Mouse (Mus musculus) left cerebral cortex, postnatal 10 days (tissue): ENCODE data around the gene Mfsd4b5. TPM values are rescaled to one million over a fixed set of nuclear protein-coding genes. Genes with fewer than 3 reads are reported as not detected.

Experiments used
- total RNA-seq, 2 experiments: library from RNA; stranded (reverse); gene quantifications; 2 replicates each; pipeline ENCODE4 v1.2.3; 2021

Gene Mfsd4b5
- total RNA-seq, 2 experiments from 2014 or later: 0.17 to 0.53 TPM

Other genes starting within 250 kb of the Mfsd4b5 start
- 1 to 10 TPM; 7.6 to 8.7 TPM for gene Mfsd4b4, start 87.4 kb downstream of the Mfsd4b5 start, total RNA-seq
- under 1 TPM; 0.19 to 0.20 TPM for gene Mfsd4b2, start 59.7 kb downstream of the Mfsd4b5 start, total RNA-seq
- gene Mfsd4b3, start 26.5 kb downstream of the Mfsd4b5 start, total RNA-seq: under 1 TPM in 1 of 2 experiments, not detected in 1; 0.30 TPM
- under 1 TPM in 1 of 2 experiments, not detected in 1; 0.28 TPM for gene Mfsd4b1, start 38.6 kb upstream of the Mfsd4b5 start, total RNA-seq
- gene Slc16a10, start 155.6 kb upstream of the Mfsd4b5 start, total RNA-seq: 1 to 10 TPM; 2.7 to 2.8 TPM